Mouse (Mus musculus): ENCODE results near the gene Rad51ap2.

Gene Rad51ap2

GRCm38 (mm10) chr12:11455549-11456194 lies at the start of gene Rad51ap2:
Gene Rad51ap2 (plus strand): TSS chr12:11456079.
- peak; percentile 98 for DNase-seq (ENCODE audit: extremely low spot score, low spot score)

GRCm38 (mm10) chr12:11407679-11408078 lies 48.2 kb upstream of the Rad51ap2 start:
- DNase-seq (ENCODE audit: extremely low spot score, low spot score) = no peak

GRCm38 (mm10) chr12:11418112-11418511 lies 37.8 kb upstream of the Rad51ap2 start:
- DNase-seq (ENCODE audit: extremely low spot score, low spot score) = no peak

- DNase-seq (ENCODE audit: extremely low spot score, low spot score) = no peak
Observed at GRCm38 (mm10) chr12:11427396-11427795, 28.5 kb upstream of the Rad51ap2 start.

- DNase-seq (ENCODE audit: extremely low spot score, low spot score) = no peak
Observed at GRCm38 (mm10) chr12:11433126-11433525, 22.8 kb upstream of the Rad51ap2 start.

- DNase-seq (ENCODE audit: extremely low spot score, low spot score) = no peak
Observed at GRCm38 (mm10) chr12:11433716-11434115, 22.2 kb upstream of the Rad51ap2 start.

- DNase-seq (ENCODE audit: extremely low spot score, low spot score) = no peak
Observed at GRCm38 (mm10) chr12:11434446-11434845, 21.4 kb upstream of the Rad51ap2 start.

GRCm38 (mm10) chr12:11435246-11436022 lies 20.4 kb upstream of the Rad51ap2 start:
- no peak for DNase-seq (ENCODE audit: extremely low spot score, low spot score)

- peak; percentile 24 for DNase-seq (ENCODE audit: extremely low spot score, low spot score)
Observed at GRCm38 (mm10) chr12:11436023-11436350, 19.9 kb upstream of the Rad51ap2 start.

GRCm38 (mm10) chr12:11436497-11437265 lies 19.2 kb upstream of the Rad51ap2 start, which contains the start of gene Vsnl1:
Gene Vsnl1 (minus strand): TSS chr12:11436613.
- DNase-seq (ENCODE audit: extremely low spot score, low spot score) = peak; percentile 85

GRCm38 (mm10) chr12:11437266-11437906 lies 18.5 kb upstream of the Rad51ap2 start:
- peak; percentile 87 for DNase-seq (ENCODE audit: extremely low spot score, low spot score)

- DNase-seq (ENCODE audit: extremely low spot score, low spot score) = no peak
Observed at GRCm38 (mm10) chr12:11437907-11438447, 17.9 kb upstream of the Rad51ap2 start.

- DNase-seq (ENCODE audit: extremely low spot score, low spot score) = no peak
Observed at GRCm38 (mm10) chr12:11454146-11454545, 1.7 kb upstream of the Rad51ap2 start.

GRCm38 (mm10) chr12:11456213-11456612 lies 334 bp downstream of the Rad51ap2 start:
- DNase-seq (ENCODE audit: extremely low spot score, low spot score) = no peak

- DNase-seq (ENCODE audit: extremely low spot score, low spot score) = no peak
Observed at GRCm38 (mm10) chr12:11456632-11457031, 753 bp downstream of the Rad51ap2 start.

All from neural tube, embryonic 10.5 days (tissue).